Mouse (Mus musculus) left cerebral cortex, adult 2 months (tissue): ENCODE measurements around the gene Ago4. TPM values are rescaled to one million over a fixed set of nuclear protein-coding genes. Genes with fewer than 3 reads are reported as not detected.
"Not testable (repeated sequence)": the region's sequence is repeated elsewhere in the genome, so short reads cannot be mapped to it uniquely, and the experiment has no call there.

Experiments
- DNase-seq, 2 experiments: peaks; one replicate each; pipeline ENCODE4 v3.0.0; 2021 to 2022; ENCODE audit warnings: low spot score in 2 of 2, mixed read lengths in 1 of 2; ENCODE audit errors: extremely low spot score in 1 of 2
- H3K27ac ChIP-seq: fragments of 200-600 bp; 2 replicates; pipeline ENCODE4 v1.8.1; 2022
- H3K4me3 ChIP-seq: fragments of 200-600 bp; 2 replicates; pipeline ENCODE4 v1.8.1; 2022
- CTCF ChIP-seq: fragments of 200-600 bp; IDR thresholded peaks from 2 replicates; pipeline ENCODE4 v1.8.1; 2022; ENCODE audit warnings: antibody characterized with exemption, mild to moderate bottlenecking, moderate library complexity
- intact Hi-C: fragments of 180-260 bp; cut with DNase I; formaldehyde crosslinking; loops from one replicate; pipeline ENCODE4 v1.15.1; 2025
- total RNA-seq, 2 experiments: library from RNA; stranded (reverse); gene quantifications; 2 replicates each; pipeline ENCODE4 v1.2.3; 2021

Ago4 gene
- total RNA-seq, 2 experiments from 2014 or later, result 7.6 to 9.6 TPM

- DNase-seq, result no peak
- Histone ChIP-seq H3K4me3 (no peak overlapping the region), H3K27ac (no peak overlapping the region)
- intact Hi-C loops, result loop anchor here (10.0 kb wide), 2 partner anchors 453 to 763 kb away; partner anchors contain the start of gene Gja4
- no peak for TF ChIP-seq CTCF
Observed at GRCm38 (mm10) chr4:126552136-126552535, 18.9 kb upstream of the Ago4 start.

- Histone ChIP-seq H3K4me3 (no peak overlapping the region), H3K27ac (no peak overlapping the region)
- DNase-seq, result no peak
- intact Hi-C loops, result no loop called here
- no peak for TF ChIP-seq CTCF
Observed at GRCm38 (mm10) chr4:126546183-126546582, 12.9 kb upstream of the Ago4 start.

- no peak for TF ChIP-seq CTCF
- Histone ChIP-seq H3K4me3 (no peak overlapping the region), H3K27ac (no peak overlapping the region)
- no peak for DNase-seq
- intact Hi-C loops, result no loop called here
Observed at GRCm38 (mm10) chr4:126545703-126546102, 12.4 kb upstream of the Ago4 start.

- Histone ChIP-seq H3K27ac (no peak overlapping the region), H3K4me3 (no peak overlapping the region)
- no peak for DNase-seq
- intact Hi-C loops, result no loop called here
- TF ChIP-seq CTCF, result no peak; the same call in 1 of the 2 replicates
Observed at GRCm38 (mm10) chr4:126545016-126545415, 11.7 kb upstream of the Ago4 start.

GRCm38 (mm10) chr4:126542838-126543237 is 9.6 kb upstream of the Ago4 start:
- intact Hi-C loops, result no loop called here

GRCm38 (mm10) chr4:126540487-126541071 is 7.3 kb upstream of the Ago4 start:
- no peak overlapping the region for H3K4me3 ChIP-seq
- intact Hi-C loops, result no loop called here
- no peak overlapping the region for H3K27ac ChIP-seq
- TF ChIP-seq CTCF, result no peak
- no peak for DNase-seq

More at GRCm38 (mm10) chr4:126542838-126543237, 9.6 kb upstream of the Ago4 start:
- no peak for DNase-seq
- no peak overlapping the region for H3K4me3 ChIP-seq
- H3K27ac ChIP-seq, result no peak overlapping the region
- TF ChIP-seq CTCF, result no peak

- Histone ChIP-seq H3K27ac (no peak overlapping the region), H3K4me3 (no peak overlapping the region)
- no peak for TF ChIP-seq CTCF
- DNase-seq, result no peak
- intact Hi-C loops, result no loop called here
Observed at GRCm38 (mm10) chr4:126536865-126537264, 3.6 kb upstream of the Ago4 start.

- H3K4me3 ChIP-seq, H3K27ac ChIP-seq, intact Hi-C loops, DNase-seq: not testable (repeated sequence)
Observed at GRCm38 (mm10) chr4:126535631-126536030, 2.4 kb upstream of the Ago4 start.

- TF ChIP-seq CTCF, result no peak
- Histone ChIP-seq H3K4me3 (peak overlapping the region; percentile 95), H3K27ac (peak overlapping the region; percentile 69; the same call in 1 of the 2 replicates)
- DNase-seq, result no peak
- intact Hi-C loops, result loop anchor here (2.0 kb wide), 1 partner anchor 65 kb away; the partner anchor contains the start of gene Ago1
Observed at GRCm38 (mm10) chr4:126533729-126534070, 428 bp upstream of the Ago4 start.

GRCm38 (mm10) chr4:126532292-126532691 is 980 bp downstream of the Ago4 start:
- Histone ChIP-seq H3K27ac (peak overlapping the region; percentile 81; the same call in 1 of the 2 replicates), H3K4me3 (peak overlapping the region; percentile 95)
- TF ChIP-seq CTCF, result no peak
- intact Hi-C loops, result loop anchor here (2.0 kb wide), 1 partner anchor 63 kb away; the partner anchor contains the start of gene Ago1
- DNase-seq, result no peak

- Histone ChIP-seq H3K4me3 (no peak overlapping the region), H3K27ac (no peak overlapping the region)
- intact Hi-C loops, result no loop called here
- TF ChIP-seq CTCF, result no peak; the same call in 1 of the 2 replicates
- no peak for DNase-seq
Observed at GRCm38 (mm10) chr4:126526828-126527227, 6.4 kb downstream of the Ago4 start.

GRCm38 (mm10) chr4:126526164-126526563 is 7.1 kb downstream of the Ago4 start:
- intact Hi-C loops, result no loop called here
- TF ChIP-seq CTCF, result no peak
- DNase-seq, result no peak
- no peak overlapping the region for H3K4me3 ChIP-seq
- no peak overlapping the region for H3K27ac ChIP-seq

- TF ChIP-seq CTCF, result no peak
- intact Hi-C loops, result no loop called here
- DNase-seq, result no peak
- Histone ChIP-seq H3K27ac (no peak overlapping the region), H3K4me3 (no peak overlapping the region)
Observed at GRCm38 (mm10) chr4:126512308-126513066, 20.8 kb downstream of the Ago4 start.
